In genomic region chr5:32394586-32394985, GRCm38 (mm10) we compare ENCODE assay signal across 24 mouse cellular contexts.
"Had no signal": no experiment of that assay in that cellular context is flagged by ENCODE, and none has a peak within 500 bp of the region (broad histone marks: within the 10 kb centered on the region; RNA-seq: fewer than 3 reads in every experiment).

No protein-coding gene starts in this region.

- DNase-seq: kidney, adult 2 months; kidney, postnatal 25 days; layer of hippocampus, adult 9-11 months; liver; lung, adult 18-20 months; lung, postnatal 10 days; lung, postnatal 36 days; retina, postnatal 1 day; right cerebral cortex, postnatal 25 days; spleen, adult 18-20 months; thymus, adult 2 months; thymus, postnatal 14 days; thymus, postnatal 4 days had no signal

- H3K9ac ChIP-seq: limb, embryonic 13.5 days; liver, embryonic 12.5 days; liver, embryonic 15.5 days; lung, embryonic 15.5 days; midbrain, embryonic 12.5 days; midbrain, embryonic 15.5 days; neural tube, embryonic 13.5 days had no signal

- ATAC-seq: liver, embryonic 12.5 days; midbrain, embryonic 15.5 days had no signal

- H3K4me1 ChIP-seq: liver, embryonic 12.5 days; liver, embryonic 15.5 days; midbrain, embryonic 12.5 days; midbrain, embryonic 15.5 days; neural tube, embryonic 13.5 days had no signal

- H3K4me3 ChIP-seq: layer of hippocampus, adult 2 months; limb, embryonic 10.5 days; limb, embryonic 13.5 days; liver, embryonic 12.5 days; liver, embryonic 15.5 days; lung, embryonic 15.5 days; midbrain, embryonic 12.5 days; midbrain, embryonic 15.5 days; myocyte; neural tube, embryonic 13.5 days had no signal

- H3K27ac ChIP-seq: kidney, postnatal 0 days; layer of hippocampus, adult 2 months; limb, embryonic 10.5 days; limb, embryonic 13.5 days; liver, embryonic 12.5 days; liver, embryonic 15.5 days; lung, embryonic 15.5 days; midbrain, embryonic 12.5 days; midbrain, embryonic 15.5 days; neural tube, embryonic 13.5 days had no signal

- H3K36me3 ChIP-seq: limb, embryonic 10.5 days; limb, embryonic 13.5 days; liver, embryonic 12.5 days; liver, embryonic 15.5 days; lung, embryonic 15.5 days; midbrain, embryonic 12.5 days; midbrain, embryonic 15.5 days; neural tube, embryonic 13.5 days had no signal

- H3K27me3 ChIP-seq: limb, embryonic 13.5 days; liver, embryonic 12.5 days; liver, embryonic 15.5 days; lung, embryonic 15.5 days; midbrain, embryonic 12.5 days; midbrain, embryonic 15.5 days; neural tube, embryonic 13.5 days had no signal

- H3K4me2 ChIP-seq: limb, embryonic 13.5 days; liver, embryonic 12.5 days; liver, embryonic 15.5 days; lung, embryonic 15.5 days; midbrain, embryonic 12.5 days; midbrain, embryonic 15.5 days; neural tube, embryonic 13.5 days had no signal

- H3K9me3 ChIP-seq: limb, embryonic 10.5 days; limb, embryonic 13.5 days; liver, embryonic 12.5 days; liver, embryonic 15.5 days; lung, embryonic 15.5 days; midbrain, embryonic 12.5 days; midbrain, embryonic 15.5 days; neural tube, embryonic 13.5 days had no signal
